Comparison of ENCODE assay signal across 29 mouse cellular contexts in genomic region chr5:111879044-111879443, GRCm38 (mm10).
DNase-seq lines count a peak whose midpoint lies in the region; ATAC-seq and TF ChIP-seq lines count a peak whose summit lies in the region.
"Had no signal": no experiment of that assay in that cellular context is flagged by ENCODE, and none has a peak within 500 bp of the region (broad histone marks: within the 10 kb centered on the region; RNA-seq: fewer than 3 reads in every experiment).

No protein-coding gene starts in this region.

- H3K79me2 ChIP-seq in myocyte (ENCODE audit: control insufficient read depth, insufficient read depth), result peaks cover 10% of the 10 kb centered on the region

- no peak overlapping the region for H3K4me3 ChIP-seq in hindbrain, embryonic 10.5 days
- no peak overlapping the region for H3K4me3 ChIP-seq in hindbrain, embryonic 11.5 days (ENCODE audit: low read depth, low read length)
- H3K4me3 ChIP-seq in myocyte, result peak overlapping the region; percentile 31
- H3K4me3 ChIP-seq in midbrain, embryonic 10.5 days, result no peak overlapping the region
- H3K4me3 ChIP-seq: embryonic facial prominence, embryonic 12.5 days; erythroblast, embryonic 14.5 days; hindbrain, embryonic 13.5 days; limb, embryonic 10.5 days; limb, embryonic 15.5 days; liver, embryonic 13.5 days; midbrain, embryonic 12.5 days had no signal

- no peak overlapping the region for H3K9ac ChIP-seq in hindbrain, embryonic 11.5 days (ENCODE audit: low read depth, low read length)
- H3K9ac ChIP-seq: embryonic facial prominence, embryonic 12.5 days; hindbrain, embryonic 13.5 days; limb, embryonic 15.5 days; liver, embryonic 13.5 days; midbrain, embryonic 12.5 days had no signal

- TF ChIP-seq POLR2A in myocyte (IDR thresholded peaks at IDR 0.05; ENCODE audit: insufficient read length, low read depth), result no peak

- H3K4me1 ChIP-seq in hindbrain, embryonic 10.5 days (replicated peaks), result peaks cover 44% of the 10 kb centered on the region
- peaks cover 5% of the 10 kb centered on the region for H3K4me1 ChIP-seq in hindbrain, embryonic 11.5 days (replicated peaks; ENCODE audit: control insufficient read depth, insufficient read depth, low read length)
- peaks cover 27% of the 10 kb centered on the region for H3K4me1 ChIP-seq in midbrain, embryonic 10.5 days
- H3K4me1 ChIP-seq: liver, embryonic 13.5 days had no signal

- no peaks in the 10 kb centered on the region for H3K36me3 ChIP-seq in hindbrain, embryonic 10.5 days
- no peaks in the 10 kb centered on the region for H3K36me3 ChIP-seq in hindbrain, embryonic 11.5 days (ENCODE audit: control insufficient read depth, insufficient read depth, low read length)
- no peaks in the 10 kb centered on the region for H3K36me3 ChIP-seq in myocyte (ENCODE audit: control insufficient read depth, insufficient read depth)
- H3K36me3 ChIP-seq in midbrain, embryonic 10.5 days, result no peaks in the 10 kb centered on the region
- H3K36me3 ChIP-seq: embryonic facial prominence, embryonic 12.5 days; hindbrain, embryonic 13.5 days; limb, embryonic 10.5 days; limb, embryonic 15.5 days; liver, embryonic 13.5 days; midbrain, embryonic 12.5 days had no signal

- peaks cover 7% of the 10 kb centered on the region; the same call in 1 of the 2 replicates for H3K27me3 ChIP-seq in hindbrain, embryonic 10.5 days (ENCODE audit: insufficient read depth, poor library complexity, severe bottlenecking)
- H3K27me3 ChIP-seq in hindbrain, embryonic 11.5 days (ENCODE audit: control insufficient read depth, insufficient read depth, low read length), result no peaks in the 10 kb centered on the region
- H3K27me3 ChIP-seq in myocyte (ENCODE audit: control insufficient read depth, insufficient read depth, insufficient read length), result no peaks in the 10 kb centered on the region
- peaks cover 1% of the 10 kb centered on the region for H3K27me3 ChIP-seq in midbrain, embryonic 10.5 days (ENCODE audit: low read depth, poor library complexity, severe bottlenecking)
- H3K27me3 ChIP-seq: embryonic facial prominence, embryonic 12.5 days; limb, embryonic 15.5 days; liver, embryonic 13.5 days had no signal

- no peak for ATAC-seq in hindbrain, embryonic 11.5 days (ENCODE audit: low FRiP score)
- ATAC-seq: CD4-positive, CD25-positive, alpha-beta regulatory T cell, adult 4 months; forebrain, embryonic 16.5 days had no signal

- no peak overlapping the region for H3K4me2 ChIP-seq in hindbrain, embryonic 11.5 days (replicated peaks; ENCODE audit: low read depth, low read length)
- peak overlapping the region; percentile 76 for H3K4me2 ChIP-seq in myocyte (ENCODE audit: low read depth)
- H3K4me2 ChIP-seq: embryonic facial prominence, embryonic 12.5 days; hindbrain, embryonic 13.5 days; limb, embryonic 15.5 days; liver, embryonic 13.5 days; midbrain, embryonic 12.5 days had no signal

- H3K27ac ChIP-seq in hindbrain, embryonic 10.5 days, result peak overlapping the region; percentile 3; the same call in 1 of the 2 replicates
- H3K27ac ChIP-seq in hindbrain, embryonic 11.5 days (ENCODE audit: low read depth, low read length), result no peak overlapping the region
- H3K27ac ChIP-seq in midbrain, embryonic 10.5 days (replicated peaks), result no peak overlapping the region
- H3K27ac ChIP-seq: embryonic facial prominence, embryonic 12.5 days; hindbrain, embryonic 13.5 days; limb, embryonic 10.5 days; limb, embryonic 15.5 days; liver, embryonic 13.5 days; midbrain, embryonic 12.5 days had no signal

- no peak for DNase-seq in hindbrain, embryonic 10.5 days (ENCODE audit: low spot score)
- DNase-seq in hindbrain, embryonic 11.5 days (ENCODE audit: low spot score), result no peak
- DNase-seq in 3T3-L1 (ENCODE audit: low read depth, low spot score) (peak; percentile 57), ZHBTc4 (ENCODE audit: low read depth, low spot score) (peak; percentile 59)
- no peak for DNase-seq in heart, adult 18-20 months
- DNase-seq in midbrain, embryonic 10.5 days (ENCODE audit: low spot score), result no peak
- DNase-seq: adrenal gland, postnatal 10 days; cerebellum, adult 8-10 months; cerebellum, postnatal 25 days; gastrocnemius, postnatal 10 days; heart, postnatal 14 days; kidney, adult 2 months; kidney, postnatal 4 days; liver, embryonic 13.5 days; lung, adult 18-20 months; lung, postnatal 14 days; right cerebral cortex, postnatal 25 days; spleen, adult 18-20 months; thymus, adult 2 months; thymus, postnatal 36 days had no signal

- 0 out of 2 replicates have a peak, but pooled peaks cover 6% of the 10 kb centered on the region for H3K9me3 ChIP-seq in hindbrain, embryonic 10.5 days
- no peaks in the 10 kb centered on the region for H3K9me3 ChIP-seq in hindbrain, embryonic 11.5 days (ENCODE audit: control insufficient read depth, low read length)
- no peaks in the 10 kb centered on the region for H3K9me3 ChIP-seq in midbrain, embryonic 10.5 days (replicated peaks)
- H3K9me3 ChIP-seq: embryonic facial prominence, embryonic 12.5 days; limb, embryonic 10.5 days; limb, embryonic 15.5 days; liver, embryonic 13.5 days; midbrain, embryonic 12.5 days had no signal

- no peak overlapping the region for H3ac ChIP-seq in myocyte (ENCODE audit: control insufficient read depth, insufficient read length)

TF ChIP-seq in myocyte, 11 proteins besides CTCF, POLR2A, EP300 and RAD21:
- TF ChIP-seq SRF (IDR thresholded peaks at IDR 0.05; ENCODE audit: control insufficient read depth, insufficient read length, low read depth) (no peak), CEBPB (IDR thresholded peaks at IDR 0.05; ENCODE audit: insufficient read depth, poor library complexity, severe bottlenecking) (0 out of 2 replicates have a peak, but pooled peaks have one; percentile 36), TCF12 (IDR thresholded peaks at IDR 0.05; ENCODE audit: insufficient read depth, poor library complexity, severe bottlenecking) (no peak), E2F4 (IDR thresholded peaks at IDR 0.05; ENCODE audit: insufficient read depth) (no peak)
TF ChIP-seq in myocyte: peak in this region for 1.

Comparison
In these comparisons a context has a peak if more than half of its experiments do, and no peak if none do; other contexts are left out.
1. DNase-seq: peak in 3T3-L1 (single experiment) and ZHBTc4 (single experiment); none in hindbrain, embryonic 10.5 days (single experiment), hindbrain, embryonic 11.5 days (single experiment), heart, adult 18-20 months (0 of 2) and midbrain, embryonic 10.5 days (single experiment).